Mouse (Mus musculus): ENCODE data around the gene Gtpbp4.
"Not testable (repeated sequence)": the region's sequence is repeated elsewhere in the genome, so short reads cannot be mapped to it uniquely, and the experiment has no call there.

- not testable (repeated sequence) for TF ChIP-seq MYOD1 (IDR thresholded peaks at IDR 0.05; ENCODE audit: control insufficient read depth in 1 of 3, insufficient read length in 2 of 3, low read depth in 2 of 3); POLR2AphosphoS2 (IDR thresholded peaks at IDR 0.05; ENCODE audit: insufficient read length, low read depth); POLR2A (IDR thresholded peaks at IDR 0.05; ENCODE audit: insufficient read length, low read depth); REST (IDR thresholded peaks at IDR 0.05; ENCODE audit: insufficient read depth, insufficient read length); TCF12 (IDR thresholded peaks at IDR 0.05; ENCODE audit: insufficient read depth, poor library complexity, severe bottlenecking); MAX (IDR thresholded peaks at IDR 0.05; ENCODE audit: low read depth); USF1 (IDR thresholded peaks at IDR 0.05; ENCODE audit: low read depth); MYOG (IDR thresholded peaks at IDR 0.05; ENCODE audit: control insufficient read depth in 1 of 3, insufficient read depth in 1 of 3, insufficient read length in 2 of 3, low read depth in 2 of 3); CEBPB (IDR thresholded peaks at IDR 0.05; ENCODE audit: insufficient read depth, poor library complexity, severe bottlenecking)
These were observed 34.6 kb downstream of the Gtpbp4 start for GRCm38 (mm10) chr13:8961128-8961888.
